Mouse (Mus musculus) megakaryocyte, embryonic 14.5 days (primary cell): Measurements from ENCODE around the gene Cacna1e. TPM values are rescaled to one million over a fixed set of nuclear protein-coding genes. Genes with fewer than 3 reads are reported as not detected.

Experiments used
- H3K27me3 ChIP-seq: replicated peaks from 2 replicates; pipeline ENCODE3; 2012; ENCODE audit warnings: inconsistent platforms
- H3K36me3 ChIP-seq: replicated peaks from 2 replicates; pipeline ENCODE3; 2012; ENCODE audit warnings: low read length, inconsistent platforms, mixed read lengths
- H3K4me1 ChIP-seq: 2 replicates; pipeline ENCODE4 v1.6.1; 2012; ENCODE audit warnings: inconsistent platforms
- H3K4me3 ChIP-seq: replicated peaks from 2 replicates; pipeline ENCODE3; 2012; ENCODE audit warnings: moderate library complexity, mild to moderate bottlenecking, inconsistent platforms
- H3K9me3 ChIP-seq: 2 replicates; pipeline ENCODE4 v1.6.1; 2012; ENCODE audit warnings: inconsistent platforms
- FLI1 ChIP-seq: IDR thresholded peaks from 2 replicates; pipeline ENCODE4 v1.6.1; 2012; ENCODE audit warnings: low read length, inconsistent platforms, mixed read lengths
- GATA1 ChIP-seq: IDR thresholded peaks from 3 replicates; pipeline ENCODE4 v1.6.1; 2012; ENCODE audit warnings: mixed read lengths, low read length, inconsistent platforms, borderline replicate concordance
- polyA plus RNA-seq: library from polyadenylated mRNA; stranded (reverse); fragments of >175 nt; gene quantifications from 2 replicates; pipeline ENCODE4 v1.2.3, GENCODE M21; 2012; ENCODE audit warnings: low replicate concordance; ENCODE audit not compliant: insufficient read depth

Gene Cacna1e
- polyA plus RNA-seq, 1 experiment: 0.02 TPM

- Histone ChIP-seq H3K36me3 (no peaks in the 10 kb centered on the region), H3K9me3 (no peaks in the 10 kb centered on the region), H3K4me1 (peaks cover 35% of the 10 kb centered on the region), H3K4me3 (no peak overlapping the region), H3K27me3 (peaks cover 24% of the 10 kb centered on the region)
- TF ChIP-seq GATA1: no peak
- no peak for TF ChIP-seq FLI1
Observed at GRCm38 (mm10) chr1:154788069-154788468, 96.2 kb downstream of the Cacna1e start.

GRCm38 (mm10) chr1:154787418-154787817 lies 96.9 kb downstream of the Cacna1e start:
- TF ChIP-seq GATA1 (no peak), FLI1 (no peak)
- peaks cover 35% of the 10 kb centered on the region for H3K4me1 ChIP-seq
- no peaks in the 10 kb centered on the region for H3K9me3 ChIP-seq
- H3K27me3 ChIP-seq: peaks cover 27% of the 10 kb centered on the region
- H3K36me3 ChIP-seq: no peaks in the 10 kb centered on the region
- no peak overlapping the region for H3K4me3 ChIP-seq

- Histone ChIP-seq H3K27me3 (peaks cover 29% of the 10 kb centered on the region), H3K4me3 (peak overlapping the region; percentile 88), H3K4me1 (peaks cover 35% of the 10 kb centered on the region), H3K9me3 (no peaks in the 10 kb centered on the region), H3K36me3 (no peaks in the 10 kb centered on the region)
- TF ChIP-seq FLI1 (no peak), GATA1 (no peak)
Observed at GRCm38 (mm10) chr1:154786243-154786669, 98.0 kb downstream of the Cacna1e start.

- no peaks in the 10 kb centered on the region for H3K36me3 ChIP-seq
- peaks cover 29% of the 10 kb centered on the region for H3K27me3 ChIP-seq
- H3K4me3 ChIP-seq: peak overlapping the region; percentile 46
- H3K9me3 ChIP-seq: no peaks in the 10 kb centered on the region
- TF ChIP-seq GATA1 (no peak), FLI1 (no peak)
- peaks cover 35% of the 10 kb centered on the region for H3K4me1 ChIP-seq
Observed at GRCm38 (mm10) chr1:154784862-154785261, 99.4 kb downstream of the Cacna1e start.

- H3K27me3 ChIP-seq: peaks cover 22% of the 10 kb centered on the region
- no peak for TF ChIP-seq GATA1
- no peak for TF ChIP-seq FLI1
- no peaks in the 10 kb centered on the region for H3K36me3 ChIP-seq
- H3K4me3 ChIP-seq: no peak overlapping the region
- H3K9me3 ChIP-seq: no peaks in the 10 kb centered on the region
- peaks cover 32% of the 10 kb centered on the region for H3K4me1 ChIP-seq
Observed at GRCm38 (mm10) chr1:154783521-154783920, 100.8 kb downstream of the Cacna1e start.

- no peaks in the 10 kb centered on the region for H3K36me3 ChIP-seq
- H3K9me3 ChIP-seq: no peaks in the 10 kb centered on the region
- H3K4me3 ChIP-seq: no peak overlapping the region
- peaks cover 17% of the 10 kb centered on the region for H3K27me3 ChIP-seq
- H3K4me1 ChIP-seq: peaks cover 5% of the 10 kb centered on the region; the same call in 1 of the 2 replicates
- TF ChIP-seq GATA1: no peak
- no peak for TF ChIP-seq FLI1
Observed at GRCm38 (mm10) chr1:154779908-154780514, 104.3 kb downstream of the Cacna1e start.

- Histone ChIP-seq H3K9me3 (peaks cover 4% of the 10 kb centered on the region), H3K36me3 (no peaks in the 10 kb centered on the region), H3K4me3 (no peak overlapping the region), H3K4me1 (no peaks in the 10 kb centered on the region), H3K27me3 (no peaks in the 10 kb centered on the region)
- TF ChIP-seq GATA1 (no peak), FLI1 (no peak)
Observed at GRCm38 (mm10) chr1:154776344-154776743, 108.0 kb downstream of the Cacna1e start.

- Histone ChIP-seq H3K36me3 (no peaks in the 10 kb centered on the region), H3K27me3 (no peaks in the 10 kb centered on the region), H3K4me3 (no peak overlapping the region), H3K9me3 (peaks cover 4% of the 10 kb centered on the region), H3K4me1 (no peaks in the 10 kb centered on the region)
- TF ChIP-seq GATA1 (no peak), FLI1 (no peak)
Observed at GRCm38 (mm10) chr1:154774468-154774867, 109.8 kb downstream of the Cacna1e start.

- H3K4me3 ChIP-seq: no peak overlapping the region
- H3K9me3 ChIP-seq: peaks cover 4% of the 10 kb centered on the region
- TF ChIP-seq FLI1 (no peak), GATA1 (no peak)
- no peaks in the 10 kb centered on the region for H3K36me3 ChIP-seq
- no peaks in the 10 kb centered on the region for H3K4me1 ChIP-seq
- H3K27me3 ChIP-seq: no peaks in the 10 kb centered on the region
Observed at GRCm38 (mm10) chr1:154771111-154771510, 113.2 kb downstream of the Cacna1e start.

GRCm38 (mm10) chr1:154770542-154770941 lies 113.8 kb downstream of the Cacna1e start:
- no peak overlapping the region for H3K4me3 ChIP-seq
- no peaks in the 10 kb centered on the region for H3K27me3 ChIP-seq
- TF ChIP-seq GATA1 (no peak), FLI1 (no peak)
- H3K9me3 ChIP-seq: peaks cover 4% of the 10 kb centered on the region
- no peaks in the 10 kb centered on the region for H3K36me3 ChIP-seq
- H3K4me1 ChIP-seq: no peaks in the 10 kb centered on the region

- H3K4me1 ChIP-seq: no peaks in the 10 kb centered on the region
- TF ChIP-seq GATA1 (no peak), FLI1 (no peak)
- H3K4me3 ChIP-seq: no peak overlapping the region
- H3K27me3 ChIP-seq: no peaks in the 10 kb centered on the region
- no peaks in the 10 kb centered on the region for H3K36me3 ChIP-seq
- H3K9me3 ChIP-seq: no peaks in the 10 kb centered on the region
Observed at GRCm38 (mm10) chr1:154763132-154763531, 121.2 kb downstream of the Cacna1e start.
